Mouse (Mus musculus) small intestine, adult 2 months (tissue): ENCODE results near the gene Ptk6. TPM values are rescaled to one million over a fixed set of nuclear protein-coding genes. Genes with fewer than 3 reads are reported as not detected.

Source experiments
- H3K27ac ChIP-seq: fragments of 200-500 bp; 2 replicates; pipeline ENCODE4 v1.5.1; 2012; ENCODE audit warnings: low read depth, low read length, control low read depth, inconsistent platforms; ENCODE audit not compliant: insufficient read depth
- H3K27me3 ChIP-seq: fragments of 200-500 bp; 2 replicates; pipeline ENCODE4 v1.6.1; 2012; ENCODE audit warnings: mild to moderate bottlenecking, moderate library complexity, low read length, inconsistent platforms; ENCODE audit not compliant: control insufficient read depth, insufficient read depth
- H3K36me3 ChIP-seq: fragments of 200-500 bp; 2 replicates; pipeline ENCODE4 v1.6.1; 2012; ENCODE audit warnings: mild to moderate bottlenecking, low read length, control low read depth, inconsistent platforms; ENCODE audit not compliant: control insufficient read depth, insufficient read depth
- H3K4me1 ChIP-seq: fragments of 200-500 bp; 2 replicates; pipeline ENCODE4 v1.6.1; 2012; ENCODE audit warnings: low read length, inconsistent platforms, mixed read lengths; ENCODE audit not compliant: control insufficient read depth, insufficient read depth, insufficient read length
- H3K4me3 ChIP-seq: fragments of 200-500 bp; 2 replicates; pipeline ENCODE4 v1.5.1; 2012; ENCODE audit warnings: low read depth, mild to moderate bottlenecking, control low read depth, inconsistent platforms, low read length, moderate library complexity
- CTCF ChIP-seq: fragments of 200-500 bp; IDR thresholded peaks from 2 replicates; pipeline ENCODE4 v1.5.1; 2012; ENCODE audit warnings: low read depth, mild to moderate bottlenecking, control low read depth, inconsistent platforms, low read length, moderate library complexity, mixed read lengths; ENCODE audit not compliant: insufficient replicate concordance, insufficient read length; ENCODE audit errors: extremely low read depth
- POLR2A ChIP-seq: fragments of 200-500 bp; IDR thresholded peaks from 2 replicates; pipeline ENCODE4 v1.6.1; 2012; ENCODE audit warnings: low read depth, mild to moderate bottlenecking, control low read depth, inconsistent platforms, low read length, moderate library complexity
- WGBS: fragments of 180-500 bp; shearing (Covaris S2); methylation state at CpG from one replicate; pipeline ENCODE4 v1.1.7; 2018; 5-methylcytosine and 5-hydroxymethylcytosine counted together
- polyA plus RNA-seq: library from polyadenylated mRNA; depleted of rRNA; stranded (reverse); fragments of >200 nt; gene quantifications from 2 replicates; pipeline ENCODE4 v1.2.3, GENCODE M21; 2012

Gene Ptk6
- polyA plus RNA-seq, 1 experiment = 9.5 TPM

GRCm38 (mm10) chr2:181155801-181156200, 46.8 kb downstream of the Ptk6 start:
- H3K27me3 ChIP-seq = peaks cover 10% of the 10 kb centered on the region
- TF ChIP-seq CTCF (no peak), POLR2A (no peak)
- H3K27ac ChIP-seq = no peak overlapping the region
- no peaks in the 10 kb centered on the region for H3K4me1 ChIP-seq
- H3K4me3 ChIP-seq = no peak overlapping the region
- 71% methylated on average over 4 of the region's 4 CpGs for WGBS
- H3K36me3 ChIP-seq = no peaks in the 10 kb centered on the region

DNA sequence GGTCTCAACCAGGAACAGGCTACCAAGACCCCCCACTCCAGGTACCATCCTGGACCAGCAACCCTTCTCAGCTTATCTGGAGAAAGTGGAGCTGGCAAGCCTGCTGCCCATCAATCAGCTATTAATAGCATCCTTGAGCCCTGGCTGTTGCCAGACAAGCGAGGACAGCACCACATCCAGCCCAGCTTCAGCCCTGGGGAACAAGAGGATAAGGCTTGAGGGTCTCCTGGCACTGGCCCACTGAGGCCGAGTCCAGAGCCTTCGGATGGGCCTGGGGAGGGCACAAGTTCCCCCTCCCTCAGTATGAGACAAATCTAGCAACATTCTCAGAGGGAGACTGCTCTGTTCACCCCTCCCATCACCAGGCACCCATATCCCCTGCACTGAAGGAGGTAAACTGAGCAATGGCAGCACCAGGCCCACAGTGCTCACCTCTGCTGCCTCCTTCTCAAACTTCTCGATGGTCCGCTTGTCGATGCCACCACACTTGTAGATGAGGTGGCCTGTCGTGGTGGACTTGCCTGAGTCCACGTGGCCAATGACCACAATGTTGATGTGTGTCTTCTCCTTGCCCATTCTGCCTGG, 47.7 kb downstream of the Ptk6 start:
- no peak for TF ChIP-seq CTCF
- no peak for TF ChIP-seq POLR2A
- Histone ChIP-seq H3K27me3 (peaks cover 15% of the 10 kb centered on the region), H3K4me3 (no peak overlapping the region), H3K27ac (no peak overlapping the region), H3K36me3 (no peaks in the 10 kb centered on the region), H3K4me1 (no peaks in the 10 kb centered on the region)
- 72% methylated on average over 8 of the region's 8 CpGs for WGBS

DNA sequence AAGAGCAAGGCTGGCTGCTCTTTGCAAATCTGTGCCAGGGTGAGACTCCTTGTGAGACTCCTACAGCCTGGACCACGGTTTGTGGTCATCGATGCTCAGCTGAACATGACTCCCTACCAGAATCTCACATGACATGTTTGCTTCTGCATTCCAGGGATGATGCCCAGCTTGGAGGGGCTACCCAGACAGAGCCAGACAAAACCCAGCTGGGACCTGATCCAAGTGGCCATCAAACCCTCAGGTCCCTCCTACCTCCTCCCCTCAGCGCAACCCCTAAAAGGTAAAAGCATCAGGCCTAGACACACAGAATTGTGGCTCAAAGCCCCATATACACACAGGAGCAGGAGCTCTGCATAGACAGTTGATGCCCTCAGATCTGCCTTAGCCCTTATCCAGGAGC, 48.2 kb downstream of the Ptk6 start:
- H3K27me3 ChIP-seq = peaks cover 15% of the 10 kb centered on the region
- no peak overlapping the region for H3K4me3 ChIP-seq
- no peak for TF ChIP-seq CTCF
- no peak for TF ChIP-seq POLR2A
- no peaks in the 10 kb centered on the region for H3K36me3 ChIP-seq
- no peak overlapping the region for H3K27ac ChIP-seq
- WGBS = 81% methylated on average over 3 of the region's 3 CpGs
- H3K4me1 ChIP-seq = no peaks in the 10 kb centered on the region

DNA sequence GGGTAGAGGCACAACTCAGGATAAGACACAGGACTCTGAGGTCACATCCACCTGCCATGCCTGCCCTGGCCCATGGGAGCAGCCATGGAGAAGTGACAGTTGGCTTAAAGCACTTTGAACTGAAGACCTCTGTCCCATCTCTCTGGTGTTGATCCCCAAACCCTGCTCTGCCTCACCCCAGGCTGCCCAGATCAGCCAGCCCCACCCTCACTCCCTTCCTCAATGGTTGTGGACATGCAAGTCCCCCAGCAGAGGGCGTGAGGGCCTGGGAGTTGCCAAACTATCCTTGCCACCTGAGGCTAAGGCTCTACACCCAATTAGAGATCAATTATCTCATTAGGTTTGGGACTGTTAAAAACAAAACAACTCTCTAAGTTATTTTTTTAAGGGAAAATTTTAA, 48.8 kb downstream of the Ptk6 start:
- WGBS = 3% methylated on average over 1 of the region's 1 CpGs
- H3K27me3 ChIP-seq = peaks cover 15% of the 10 kb centered on the region
- no peak overlapping the region for H3K4me3 ChIP-seq
- H3K36me3 ChIP-seq = no peaks in the 10 kb centered on the region
- no peaks in the 10 kb centered on the region for H3K4me1 ChIP-seq
- H3K27ac ChIP-seq = no peak overlapping the region
- TF ChIP-seq CTCF (no peak), POLR2A (no peak)

GRCm38 (mm10) chr2:181153131-181153530, 49.5 kb downstream of the Ptk6 start:
- Histone ChIP-seq H3K27me3 (peaks cover 15% of the 10 kb centered on the region), H3K36me3 (no peaks in the 10 kb centered on the region), H3K4me3 (no peak overlapping the region), H3K27ac (no peak overlapping the region), H3K4me1 (peaks cover 3% of the 10 kb centered on the region; the same call in 1 of the 2 replicates)
- WGBS = 70% methylated on average over 1 of the region's 1 CpGs
- no peak for TF ChIP-seq CTCF
- TF ChIP-seq POLR2A = no peak

- peaks cover 19% of the 10 kb centered on the region for H3K27me3 ChIP-seq
- H3K36me3 ChIP-seq = no peaks in the 10 kb centered on the region
- H3K27ac ChIP-seq = no peak overlapping the region
- WGBS = 89% methylated on average over 17 of the region's 17 CpGs
- no peak for TF ChIP-seq POLR2A
- no peak for TF ChIP-seq CTCF
- H3K4me3 ChIP-seq = no peak overlapping the region
- H3K4me1 ChIP-seq = peaks cover 4% of the 10 kb centered on the region; the same call in 1 of the 2 replicates
These were observed 49.9 kb downstream of the Ptk6 start for GRCm38 (mm10) chr2:181152701-181153100.

DNA sequence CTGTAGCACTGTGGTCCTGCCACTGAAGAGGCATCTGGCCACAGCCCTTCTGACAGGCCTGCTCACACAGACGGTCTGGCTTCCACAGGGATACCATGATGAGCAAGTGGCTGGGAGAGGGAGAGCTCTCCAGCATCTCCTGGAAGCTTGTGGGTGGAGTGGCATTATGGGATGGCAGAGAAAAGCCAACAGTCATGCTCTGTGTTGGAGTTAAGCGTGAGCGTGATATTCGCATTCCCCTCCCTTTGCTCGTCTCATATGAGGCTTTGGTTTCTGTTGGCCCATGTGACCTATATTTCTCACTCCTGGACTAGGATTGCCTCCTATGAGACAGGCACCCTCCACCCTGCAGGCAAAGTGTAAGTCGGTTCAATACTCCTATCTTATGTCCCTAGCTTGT, 52.3 kb downstream of the Ptk6 start:
- H3K4me3 ChIP-seq = no peak overlapping the region
- peaks cover 13% of the 10 kb centered on the region for H3K27me3 ChIP-seq
- WGBS = 69% methylated on average over 6 of the region's 6 CpGs
- H3K4me1 ChIP-seq = peaks cover 4% of the 10 kb centered on the region; the same call in 1 of the 2 replicates
- no peaks in the 10 kb centered on the region for H3K36me3 ChIP-seq
- H3K27ac ChIP-seq = no peak overlapping the region
- no peak for TF ChIP-seq CTCF
- TF ChIP-seq POLR2A = no peak
